In the genomic region with DNA sequence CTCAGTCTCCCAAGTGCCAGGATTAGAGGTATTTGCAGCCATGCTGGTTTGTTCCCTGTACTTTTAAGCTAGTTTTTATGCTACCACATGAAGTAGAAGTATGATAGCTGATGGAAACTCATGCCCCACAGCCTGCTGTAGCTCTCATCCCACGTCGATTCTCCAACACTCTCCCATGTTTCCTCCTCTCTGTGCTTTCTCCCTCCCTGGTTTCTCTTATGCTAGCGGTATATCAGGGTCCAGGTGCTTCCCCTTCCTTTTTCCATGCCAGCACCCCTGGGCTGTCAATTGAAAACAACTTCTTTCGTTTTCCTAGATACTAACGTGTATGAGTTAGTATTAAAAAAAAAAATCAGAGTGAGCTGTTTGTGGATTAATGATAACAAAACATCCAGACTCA, we compare ENCODE assay signal across 21 mouse cellular contexts. TPM values are rescaled to one million over a fixed set of nuclear protein-coding genes. Genes with fewer than 3 reads are reported as not detected.
DNase-seq lines count a peak whose midpoint lies in the region; ATAC-seq lines count a peak whose summit lies in the region.
"Had no signal": no experiment of that assay in that cellular context is flagged by ENCODE, and none has a peak within 500 bp of the region (broad histone marks: within the 10 kb centered on the region; RNA-seq: fewer than 3 reads in every experiment).

No protein-coding gene starts in this region.

- no peaks in the 10 kb centered on the region for H3K27me3 ChIP-seq in heart, embryonic 12.5 days (replicated peaks)
- H3K27me3 ChIP-seq: CH12.LX, Patski had no signal

- intact Hi-C loops in gastrocnemius, postnatal 14 days (cut with DNase I; ENCODE audit: low total_unique reads), result no loop called here

- H3K9me3 ChIP-seq in heart, embryonic 12.5 days (replicated peaks), result no peaks in the 10 kb centered on the region
- H3K9me3 ChIP-seq: G1E had no signal

- WGBS in heart, embryonic 12.5 days, result 74% methylated on average over 5 of the region's 5 CpGs

- ATAC-seq in heart, embryonic 12.5 days (ENCODE audit: insufficient number of reproducible peaks, low FRiP score), result no peak
- 0 out of 2 replicates have a peak, but pooled peaks have one; percentile 31 for ATAC-seq in common myeloid progenitor, adult 5-6 weeks (replicated peaks; ENCODE audit: low read depth, poor library complexity, severe bottlenecking)
- peak; percentile 70 to 71 for ATAC-seq in hematopoietic stem cell, adult 5-6 weeks (replicated peaks in 1 of 2; ENCODE audit: insufficient read depth in 1 of 2, low FRiP score in 2 of 2, low TSS enrichment in 1 of 2, low read depth in 1 of 2, poor library complexity in 2 of 2, severe bottlenecking in 2 of 2)
- ATAC-seq: activated CD4-positive, CD25-positive, alpha-beta regulatory T cell, adult 4 months; CD4-positive, CD25-positive, alpha-beta regulatory T cell, adult 4 months; Patski had no signal

- DNase-seq in heart, adult 11 months, result peak; percentile 79
- DNase-seq in gastrocnemius, postnatal 14 days, result no peak
- DNase-seq in kidney, postnatal 4 days, result no peak
- DNase-seq: adrenal gland, adult 2 months; adrenal gland, adult 8-10 months; adrenal gland, postnatal 10 days; adrenal gland, postnatal 14 days; adrenal gland, postnatal 25 days; adrenal gland, postnatal 36 days; B cell, adult 2 months; cerebellum, adult 11 months; cerebellum, adult 11-12 months; cerebellum, adult 18-20 months had no signal

- no peak overlapping the region for H3K4me2 ChIP-seq in heart, embryonic 12.5 days

- no peak overlapping the region for H3K27ac ChIP-seq in heart, embryonic 12.5 days (ENCODE audit: poor library complexity, severe bottlenecking)

- H3K4me1 ChIP-seq in heart, embryonic 12.5 days (replicated peaks), result peaks cover 5% of the 10 kb centered on the region; the same call in 1 of the 2 replicates

- no peak overlapping the region for H3K9ac ChIP-seq in heart, embryonic 12.5 days

- no peak overlapping the region for H3K4me3 ChIP-seq in heart, embryonic 12.5 days

- no peaks in the 10 kb centered on the region for H3K36me3 ChIP-seq in heart, embryonic 12.5 days

RNA-seq across cellular contexts. Expression of gene Gab2, which starts 9.3 kb away (rescaled TPM):
- 10.9 and 11.5 TPM in 2 replicates for polyA plus RNA-seq in heart, embryonic 12.5 days (2016; fragmentation: Nextera tagmentation; extraction: Ambion mirVana)
- 12.6 and 16.8 TPM in 2 replicates for total RNA-seq in common myeloid progenitor, adult 5-6 weeks (2017)
- total RNA-seq in hematopoietic stem cell, adult 5-6 weeks (2017), result 18.1 and 18.3 TPM in 2 replicates
- 1 to 10 TPM; 8.7 to 9.8 TPM for total RNA-seq in gastrocnemius, postnatal 14 days (2021)
- polyA plus RNA-seq: CD4-positive, CD25-positive, alpha-beta regulatory T cell, adult 4 months had no signal
